In genomic region chr6:108630701-108631100, GRCm38 (mm10) we compare ENCODE assay signal across 11 mouse cellular contexts. TPM values are rescaled to one million over a fixed set of nuclear protein-coding genes. Genes with fewer than 3 reads are reported as not detected.
A peak's percentile ranks its signal among the peaks of the same experiment; 100 is the strongest.
DNase-seq lines count a peak whose midpoint lies in the region; ATAC-seq and TF ChIP-seq lines count a peak whose summit lies in the region.
"Had no signal": no experiment of that assay in that cellular context is flagged by ENCODE, and none has a peak within 500 bp of the region (broad histone marks: within the 10 kb centered on the region; RNA-seq: fewer than 3 reads in every experiment).

No protein-coding gene starts in this region.

- no peak for ATAC-seq in lung, postnatal 0 days
- no peak for ATAC-seq in intestine, postnatal 0 days
- no peak for ATAC-seq in forebrain, embryonic 15.5 days (replicated peaks)
- ATAC-seq: intestine, embryonic 16.5 days had no signal

- H3K36me3 ChIP-seq in lung, postnatal 0 days (ENCODE audit: insufficient read depth, low read length) = no peaks in the 10 kb centered on the region
- no peaks in the 10 kb centered on the region for H3K36me3 ChIP-seq in intestine, postnatal 0 days (ENCODE audit: control insufficient read depth, insufficient read depth)
- no peaks in the 10 kb centered on the region for H3K36me3 ChIP-seq in forebrain, embryonic 15.5 days

- no peak overlapping the region for H3K9ac ChIP-seq in lung, postnatal 0 days (replicated peaks; ENCODE audit: low read depth)
- no peak overlapping the region for H3K9ac ChIP-seq in intestine, postnatal 0 days (ENCODE audit: low read depth, low read length)
- no peak overlapping the region for H3K9ac ChIP-seq in forebrain, embryonic 15.5 days (replicated peaks)

- no peak overlapping the region for H3K27ac ChIP-seq in lung, postnatal 0 days (ENCODE audit: low read length)
- no peak overlapping the region for H3K27ac ChIP-seq in intestine, postnatal 0 days (ENCODE audit: low read depth, low read length)
- H3K27ac ChIP-seq in forebrain, embryonic 15.5 days (replicated peaks) = no peak overlapping the region

- no peak for TF ChIP-seq CTCF in lung, postnatal 0 days (IDR thresholded peaks at IDR 0.05)
- no peak for TF ChIP-seq CTCF in intestine, postnatal 0 days (IDR thresholded peaks at IDR 0.05; ENCODE audit: low read depth)

- H3K4me2 ChIP-seq in lung, postnatal 0 days (replicated peaks; ENCODE audit: low read depth, low read length) = no peak overlapping the region
- H3K4me2 ChIP-seq in intestine, postnatal 0 days (replicated peaks; ENCODE audit: low read depth) = no peak overlapping the region
- H3K4me2 ChIP-seq in forebrain, embryonic 15.5 days (replicated peaks) = no peak overlapping the region

- H3K4me1 ChIP-seq in lung, postnatal 0 days (ENCODE audit: insufficient read depth, low read depth, low read length) = no peaks in the 10 kb centered on the region
- H3K4me1 ChIP-seq in intestine, postnatal 0 days (replicated peaks; ENCODE audit: control insufficient read depth, insufficient read depth, low read length) = no peaks in the 10 kb centered on the region
- H3K4me1 ChIP-seq in forebrain, embryonic 15.5 days = no peaks in the 10 kb centered on the region

- H3K9me3 ChIP-seq in lung, postnatal 0 days (ENCODE audit: low read length) = no peaks in the 10 kb centered on the region
- no peaks in the 10 kb centered on the region for H3K9me3 ChIP-seq in intestine, postnatal 0 days (ENCODE audit: control insufficient read depth)
- no peaks in the 10 kb centered on the region for H3K9me3 ChIP-seq in forebrain, embryonic 15.5 days

- H3K27me3 ChIP-seq in lung, postnatal 0 days (replicated peaks; ENCODE audit: insufficient read depth, low read length) = no peaks in the 10 kb centered on the region
- no peaks in the 10 kb centered on the region for H3K27me3 ChIP-seq in intestine, postnatal 0 days (replicated peaks; ENCODE audit: control insufficient read depth, insufficient read depth, low read length)
- no peaks in the 10 kb centered on the region for H3K27me3 ChIP-seq in forebrain, embryonic 15.5 days

- peak; percentile 33 for DNase-seq in lung, postnatal 0 days (ENCODE audit: low spot score)
- no peak for DNase-seq in lung, postnatal 14 days
- peak; percentile 17 for DNase-seq in lung, postnatal 10 days
- peak; percentile 48 to 56 for DNase-seq in spleen, adult 18-20 months
- peak; percentile 10 for DNase-seq in thymus, postnatal 4 days
- DNase-seq in right cerebral cortex, postnatal 10 days (ENCODE audit: low spot score in 2 of 2) = no peak
- DNase-seq: gastrocnemius, postnatal 25 days had no signal

- no peak overlapping the region for H3K4me3 ChIP-seq in lung, postnatal 0 days (ENCODE audit: low read depth, low read length)
- H3K4me3 ChIP-seq in intestine, postnatal 0 days (ENCODE audit: low read depth, low read length) = no peak overlapping the region
- no peak overlapping the region for H3K4me3 ChIP-seq in forebrain, embryonic 15.5 days
- H3K4me3 ChIP-seq: erythroblast, embryonic 14.5 days had no signal

- TF ChIP-seq EP300 in lung, postnatal 0 days (IDR thresholded peaks at IDR 0.05) = no peak

RNA-seq across cellular contexts. Expression of gene Bhlhe40, which starts 29.7 kb away (rescaled TPM):
- polyA plus RNA-seq in lung, postnatal 0 days (2015; fragmentation: Nextera tagmentation; extraction: Ambion mirVana) = 14.9 and 27.1 TPM in 2 replicates
- polyA plus RNA-seq in intestine, postnatal 0 days (2015; fragmentation: Nextera tagmentation; extraction: Ambion mirVana) = 78.9 and 90.2 TPM in 2 replicates
- 6.4 and 7.1 TPM in 2 replicates for polyA plus RNA-seq in forebrain, embryonic 15.5 days (2015; fragmentation: Nextera tagmentation; extraction: Ambion mirVana)

Comparison
In these comparisons a context has a peak if more than half of its experiments do, and no peak if none do; other contexts are left out.
1. DNase-seq: peak in lung, postnatal 0 days (single experiment), lung, postnatal 10 days (single experiment), spleen, adult 18-20 months (2 of 2) and thymus, postnatal 4 days (single experiment); none in lung, postnatal 14 days (single experiment) and right cerebral cortex, postnatal 10 days (0 of 2).